Mouse (Mus musculus) thymus, postnatal 14 days (tissue): ENCODE data around the gene Tnp1.

Experiments used
- DNase-seq: peaks from one replicate; pipeline ENCODE4 v3.0.0; 2021

Tnp1 gene

GRCm38 (mm10) chr1:73002637-73003036 lies 13.1 kb downstream of the Tnp1 start:
- DNase-seq, result no peak

GRCm38 (mm10) chr1:73001961-73002360 lies 13.7 kb downstream of the Tnp1 start:
- no peak for DNase-seq

- no peak for DNase-seq
Observed at GRCm38 (mm10) chr1:72994751-72995528, 20.8 kb downstream of the Tnp1 start.

GRCm38 (mm10) chr1:72992944-72993464 lies 22.7 kb downstream of the Tnp1 start:
- DNase-seq, result no peak

- no peak for DNase-seq
Observed at GRCm38 (mm10) chr1:72992209-72992608, 23.5 kb downstream of the Tnp1 start.

- no peak for DNase-seq
Observed at GRCm38 (mm10) chr1:72988904-72989303, 26.8 kb downstream of the Tnp1 start.

DNA sequence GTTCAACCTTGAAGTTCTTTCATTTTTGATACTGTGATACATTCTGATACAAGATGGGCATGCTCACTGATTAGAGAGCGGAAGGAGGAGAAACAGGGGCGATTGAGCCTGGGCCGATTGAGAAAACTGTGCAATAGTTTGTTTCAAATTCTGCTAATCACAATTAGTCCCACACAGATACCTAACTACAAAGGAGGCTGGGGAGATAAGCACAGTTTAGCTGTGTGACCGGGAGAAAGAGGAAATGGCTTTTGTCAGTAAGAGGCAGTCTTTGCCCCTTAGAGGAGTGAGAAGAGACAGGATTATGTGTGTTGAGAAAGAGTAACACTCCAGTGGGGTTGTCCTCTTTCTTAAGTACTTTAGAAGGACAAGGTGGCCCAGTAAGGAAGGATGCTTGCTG lies 29.0 kb downstream of the Tnp1 start:
- no peak for DNase-seq

GRCm38 (mm10) chr1:72978956-72979355 lies 36.8 kb downstream of the Tnp1 start:
- no peak for DNase-seq

DNA sequence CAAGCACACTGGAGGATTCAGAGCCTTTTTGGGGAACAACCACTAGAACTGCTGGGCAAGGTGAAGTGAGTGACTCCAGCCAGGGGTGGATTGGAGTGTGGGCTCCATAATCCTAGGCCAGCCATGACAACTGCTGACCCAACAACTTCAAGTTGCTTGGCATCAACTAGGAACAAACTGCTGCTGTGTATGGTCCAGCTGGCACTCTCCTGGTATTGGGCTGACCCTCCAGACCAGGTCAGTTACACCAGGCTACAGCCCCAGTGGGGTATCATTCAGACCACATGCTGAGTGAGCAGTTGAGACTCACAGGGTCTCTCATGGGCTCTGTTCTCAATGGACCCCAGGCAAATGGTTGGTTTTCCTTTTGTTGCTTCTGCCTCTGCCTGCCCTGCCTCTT lies 41.5 kb downstream of the Tnp1 start:
- no peak for DNase-seq

GRCm38 (mm10) chr1:72970461-72970860 lies 45.2 kb downstream of the Tnp1 start:
- DNase-seq, result no peak

GRCm38 (mm10) chr1:72969113-72969812 lies 46.4 kb downstream of the Tnp1 start:
- no peak for DNase-seq

- no peak for DNase-seq
Observed at GRCm38 (mm10) chr1:72966423-72966822, 49.3 kb downstream of the Tnp1 start.
